Mouse (Mus musculus) hindbrain, embryonic 15.5 days (tissue): ENCODE measurements around the gene Gm9817. TPM values are rescaled to one million over a fixed set of nuclear protein-coding genes. Genes with fewer than 3 reads are reported as not detected.
A peak's percentile ranks its signal among the peaks of the same experiment; 100 is the strongest.
"Not testable (repeated sequence)": the region's sequence is repeated elsewhere in the genome, so short reads cannot be mapped to it uniquely, and the experiment has no call there.

Source experiments
- ATAC-seq: fragments of 200-750 bp; cut with Nextera tagmentation; 2 replicates; pipeline ENCODE4 v1.8.0; 2017; ENCODE audit warnings: low read depth, moderate number of reproducible peaks, moderate TSS enrichment; ENCODE audit not compliant: low FRiP score
- H3K27ac ChIP-seq: fragments of 300-500 bp; sonication (generic); replicated peaks from 2 replicates; pipeline ENCODE4 v1.5.1; 2015; ENCODE audit warnings: mild to moderate bottlenecking, inconsistent platforms
- H3K27me3 ChIP-seq: fragments of 300-500 bp; sonication (generic); 2 replicates; pipeline ENCODE4 v1.6.1; 2015; ENCODE audit warnings: control low read depth, inconsistent platforms
- H3K36me3 ChIP-seq: fragments of 300-500 bp; sonication (generic); 2 replicates; pipeline ENCODE4 v1.6.1; 2015; ENCODE audit warnings: control low read depth, inconsistent platforms
- H3K4me1 ChIP-seq: fragments of 300-500 bp; sonication (generic); replicated peaks from 2 replicates; pipeline ENCODE4 v1.6.1; 2015; ENCODE audit warnings: control low read depth, inconsistent platforms
- H3K4me2 ChIP-seq: fragments of 300-500 bp; sonication (generic); 2 replicates; pipeline ENCODE4 v1.6.1; 2015; ENCODE audit warnings: moderate library complexity, mild to moderate bottlenecking, inconsistent platforms
- H3K4me3 ChIP-seq: fragments of 300-500 bp; sonication (generic); 2 replicates; pipeline ENCODE4 v1.5.1; 2015; ENCODE audit warnings: mild to moderate bottlenecking, inconsistent platforms
- H3K9ac ChIP-seq: fragments of 300-500 bp; sonication (generic); 2 replicates; pipeline ENCODE4 v1.6.1; 2015; ENCODE audit warnings: inconsistent platforms
- H3K9me3 ChIP-seq: fragments of 300-500 bp; sonication (generic); 2 replicates; pipeline ENCODE4 v1.6.1; 2016; ENCODE audit warnings: control low read depth, inconsistent platforms
- WGBS: fragments of 180-500 bp; shearing (Covaris S2); methylation state at CpG from one replicate; pipeline ENCODE4 v1.1.7; 2015; 5-methylcytosine and 5-hydroxymethylcytosine counted together
- polyA plus RNA-seq: library from polyadenylated mRNA; unstranded; fragments of >200 nt; fragmentation: Nextera tagmentation; extraction: Ambion mirVana; gene quantifications from 2 replicates; pipeline ENCODE4 v1.2.1, GENCODE M21; 2015

Gene Gm9817
- polyA plus RNA-seq = 0.09 TPM in 1 of 2 replicates, not detected in the other

DNA sequence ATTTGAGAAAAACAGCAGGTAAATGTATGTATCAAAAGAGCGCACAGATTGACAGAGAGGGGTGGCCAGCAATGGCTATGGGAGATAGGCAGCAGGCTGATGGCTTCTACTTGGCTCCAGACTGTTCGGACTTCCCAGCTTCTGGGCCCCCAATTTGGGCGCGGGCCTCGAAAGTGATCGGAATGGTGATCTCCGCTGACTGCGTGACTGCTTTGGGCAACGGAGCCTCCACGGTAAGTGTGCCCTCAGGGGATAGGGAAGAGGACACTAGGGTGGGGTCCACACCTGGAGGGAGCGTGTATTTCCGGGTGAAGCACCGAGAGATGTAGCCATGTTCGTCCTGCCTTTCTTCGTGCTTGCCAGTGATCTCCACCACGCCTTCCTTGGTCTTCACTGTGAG lies at the start of gene Gm9817:
TSS of gene Gm9817 (plus strand) at position 301 of the 400 bp plus-strand sequence.
- H3K9me3 ChIP-seq, H3K27ac ChIP-seq, H3K4me3 ChIP-seq, H3K36me3 ChIP-seq, H3K9ac ChIP-seq, H3K27me3 ChIP-seq, H3K4me1 ChIP-seq, ATAC-seq: not testable (repeated sequence)
- H3K4me2 ChIP-seq = 0 out of 2 replicates have a peak within 1 kb of the TSS, but pooled peaks have one; percentile 26
- WGBS = 56% methylated on average over 16 of the region's 16 CpGs

DNA sequence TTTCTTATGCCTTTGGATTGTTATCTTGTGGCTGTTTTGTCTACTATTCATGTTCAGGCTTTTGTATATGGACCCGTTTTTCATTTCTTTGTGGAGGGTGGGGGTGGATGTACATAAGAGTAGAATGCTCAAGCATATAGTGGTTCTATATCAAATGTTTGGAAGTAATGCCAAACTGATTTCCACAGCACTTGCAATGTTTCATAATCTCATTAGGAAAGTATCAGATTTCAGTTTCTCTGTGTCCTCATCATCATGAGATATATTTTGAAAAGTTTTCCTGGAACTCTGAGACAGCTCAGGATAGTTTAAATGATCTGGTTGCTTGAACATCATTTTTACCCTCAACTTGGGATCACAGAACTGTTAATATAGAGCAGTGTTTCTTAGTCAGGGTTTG lies 48.7 kb upstream of the Gm9817 start:
- 78% methylated on average over 1 of the region's 1 CpGs for WGBS
- Histone ChIP-seq H3K4me2 (no peak overlapping the region), H3K36me3 (no peaks in the 10 kb centered on the region), H3K9me3 (no peaks in the 10 kb centered on the region), H3K4me3 (no peak overlapping the region), H3K9ac (no peak overlapping the region), H3K4me1 (no peaks in the 10 kb centered on the region), H3K27ac (no peak overlapping the region), H3K27me3 (no peaks in the 10 kb centered on the region)
- ATAC-seq = no peak

DNA sequence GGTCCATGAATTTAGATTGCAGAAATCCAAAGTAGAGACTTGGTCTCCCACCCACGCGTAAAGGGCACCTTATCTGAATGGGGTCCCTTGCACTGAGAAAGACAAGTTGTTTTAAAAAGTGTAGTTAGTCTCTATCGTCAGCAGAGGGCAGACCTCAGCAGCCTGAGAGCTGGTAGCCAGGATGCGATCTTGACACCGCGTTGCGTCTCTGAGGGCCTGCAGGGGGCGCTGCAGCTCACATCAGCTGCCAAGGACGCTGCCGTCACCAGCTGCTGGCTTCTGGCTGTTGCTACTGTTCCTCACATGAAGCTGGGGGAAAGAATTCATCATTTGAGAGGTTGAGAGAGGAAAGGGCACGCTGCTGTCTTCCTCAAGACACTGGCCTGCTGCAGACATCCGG lies 47.7 kb upstream of the Gm9817 start:
- ATAC-seq = peak; percentile 51; the same call in 1 of the 2 replicates
- Histone ChIP-seq H3K4me2 (no peak overlapping the region), H3K9ac (no peak overlapping the region), H3K4me3 (no peak overlapping the region), H3K9me3 (no peaks in the 10 kb centered on the region), H3K36me3 (no peaks in the 10 kb centered on the region), H3K27me3 (no peaks in the 10 kb centered on the region), H3K27ac (no peak overlapping the region), H3K4me1 (no peaks in the 10 kb centered on the region)
- 14% methylated on average over 12 of the region's 12 CpGs for WGBS

DNA sequence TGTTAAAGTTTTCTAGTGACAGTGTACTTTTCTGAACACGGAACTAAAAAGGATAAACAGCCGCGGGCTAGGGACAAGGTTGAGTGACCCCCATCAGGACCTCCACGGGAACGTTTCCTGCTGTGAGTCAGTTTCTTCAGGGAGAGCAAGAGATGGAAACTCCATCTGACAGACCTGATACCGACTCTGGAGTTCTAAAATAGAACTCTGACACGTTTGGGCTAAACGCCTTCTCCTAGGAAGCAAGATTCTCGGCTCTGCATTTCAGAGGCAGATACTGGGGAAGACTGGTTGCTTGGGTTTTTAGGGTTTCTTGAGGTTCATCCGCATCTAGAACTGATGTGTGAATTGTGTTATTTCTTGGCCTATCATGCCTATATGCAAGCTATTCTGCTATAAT lies 47.2 kb upstream of the Gm9817 start:
- Histone ChIP-seq H3K9ac (no peak overlapping the region), H3K27ac (no peak overlapping the region)
- 80% methylated on average over 10 of the region's 10 CpGs for WGBS

DNA sequence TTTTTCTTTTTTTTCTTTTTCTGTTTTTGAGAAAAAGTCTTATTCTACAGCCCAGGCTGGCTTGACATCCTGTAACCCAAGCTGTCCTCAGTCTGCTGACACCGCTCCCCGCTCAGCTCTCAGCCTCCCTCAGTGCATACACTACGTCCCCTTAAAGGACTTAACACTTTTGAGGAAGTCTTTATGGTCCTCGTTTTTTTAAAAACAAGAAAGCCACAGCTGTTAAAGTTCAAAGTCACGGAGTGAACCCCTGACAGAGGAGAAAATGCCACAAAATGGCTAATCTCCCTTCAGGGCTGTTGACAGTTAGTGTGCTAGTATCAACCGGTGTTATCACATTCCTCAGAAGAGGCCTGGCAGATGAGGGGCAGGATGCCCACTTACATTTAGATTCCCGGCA lies 46.7 kb upstream of the Gm9817 start:
- H3K9ac ChIP-seq = no peak overlapping the region
- no peaks in the 10 kb centered on the region for H3K4me1 ChIP-seq
- H3K9me3 ChIP-seq = no peaks in the 10 kb centered on the region
- H3K4me2 ChIP-seq = no peak overlapping the region
- WGBS = 76% methylated on average over 7 of the region's 7 CpGs
- no peak overlapping the region for H3K4me3 ChIP-seq
- no peaks in the 10 kb centered on the region for H3K27me3 ChIP-seq
- no peak overlapping the region for H3K27ac ChIP-seq
- H3K36me3 ChIP-seq = no peaks in the 10 kb centered on the region
- ATAC-seq = no peak

More for the DNA sequence above, 47.2 kb upstream of the Gm9817 start:
- no peaks in the 10 kb centered on the region for H3K9me3 ChIP-seq
- no peak for ATAC-seq
- H3K4me2 ChIP-seq = no peak overlapping the region
- no peaks in the 10 kb centered on the region for H3K4me1 ChIP-seq
- no peaks in the 10 kb centered on the region for H3K27me3 ChIP-seq
- H3K4me3 ChIP-seq = no peak overlapping the region
- no peaks in the 10 kb centered on the region for H3K36me3 ChIP-seq

DNA sequence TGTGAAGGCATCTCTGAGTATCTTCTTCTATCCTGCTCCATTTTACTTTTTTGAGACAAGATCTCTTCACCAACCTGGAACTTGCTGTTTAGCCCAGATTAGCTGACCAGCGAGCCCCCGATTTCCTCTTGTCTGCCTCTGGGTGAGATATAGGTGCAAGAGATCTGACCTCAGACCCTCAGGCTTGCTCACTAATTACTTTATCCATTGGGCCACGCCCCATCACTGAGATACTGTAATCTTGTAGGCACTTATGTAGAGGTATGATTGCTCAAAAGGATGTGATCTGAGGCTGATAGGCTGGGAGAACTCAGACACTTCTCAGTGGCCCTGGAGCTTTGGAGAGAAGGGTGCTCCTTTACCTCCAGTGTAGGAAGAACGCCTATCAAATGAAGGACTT lies 46.0 kb upstream of the Gm9817 start:
- Histone ChIP-seq H3K4me1 (no peaks in the 10 kb centered on the region), H3K4me2 (no peak overlapping the region), H3K9ac (no peak overlapping the region), H3K36me3 (no peaks in the 10 kb centered on the region), H3K4me3 (no peak overlapping the region), H3K27ac (no peak overlapping the region), H3K27me3 (no peaks in the 10 kb centered on the region), H3K9me3 (no peaks in the 10 kb centered on the region)
- 96% methylated on average over 4 of the region's 4 CpGs for WGBS
- no peak for ATAC-seq

DNA sequence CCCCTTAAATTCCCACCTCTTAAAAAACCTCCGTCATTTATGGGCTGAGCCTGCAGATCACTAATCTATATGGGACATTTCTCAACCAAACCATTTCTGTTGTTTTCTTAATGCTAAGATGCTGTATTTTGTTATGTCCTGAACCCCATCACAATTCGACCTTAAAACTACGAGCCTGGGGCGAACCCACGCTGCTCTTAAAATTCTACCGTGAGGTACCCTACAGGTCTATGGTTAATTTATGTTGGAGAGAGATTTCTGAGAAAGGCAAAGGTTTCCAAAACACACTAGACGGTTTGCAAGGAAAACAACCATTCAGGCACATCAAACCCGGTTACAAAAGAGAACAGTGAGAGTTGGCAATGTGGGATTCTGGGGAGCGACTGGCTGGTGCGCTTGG lies 45.1 kb upstream of the Gm9817 start:
- no peaks in the 10 kb centered on the region for H3K4me1 ChIP-seq
- H3K4me3 ChIP-seq = no peak overlapping the region
- H3K36me3 ChIP-seq = no peaks in the 10 kb centered on the region
- 88% methylated on average over 10 of the region's 10 CpGs for WGBS
- no peak overlapping the region for H3K9ac ChIP-seq
- no peak overlapping the region for H3K27ac ChIP-seq
- no peaks in the 10 kb centered on the region for H3K9me3 ChIP-seq
- ATAC-seq = no peak
- no peaks in the 10 kb centered on the region for H3K27me3 ChIP-seq
- no peak overlapping the region for H3K4me2 ChIP-seq

DNA sequence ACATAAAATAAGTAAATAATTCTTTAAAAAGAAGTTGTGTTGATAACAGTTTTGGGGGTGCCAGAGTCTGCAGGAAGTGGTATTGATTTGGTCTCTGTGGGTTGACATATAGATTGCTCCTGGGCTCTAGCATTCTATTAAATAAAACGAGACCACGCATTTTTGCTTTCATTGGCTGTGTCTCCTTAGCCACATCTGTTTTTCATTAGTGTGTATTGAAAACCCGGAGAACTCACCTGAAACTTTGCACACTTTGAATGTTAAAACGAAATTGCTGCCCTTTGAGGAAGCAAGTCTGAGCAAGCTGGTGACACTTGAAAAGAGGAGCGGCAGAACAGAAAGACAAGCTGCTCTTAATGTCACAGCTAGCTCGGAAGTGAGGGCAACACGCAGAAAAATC lies 43.7 kb upstream of the Gm9817 start:
- H3K9me3 ChIP-seq = no peaks in the 10 kb centered on the region
- H3K27me3 ChIP-seq = no peaks in the 10 kb centered on the region
- WGBS = 80% methylated on average over 7 of the region's 7 CpGs
- H3K4me2 ChIP-seq = no peak overlapping the region
- no peak for ATAC-seq
- no peak overlapping the region for H3K9ac ChIP-seq
- H3K4me1 ChIP-seq = no peaks in the 10 kb centered on the region
- H3K27ac ChIP-seq = no peak overlapping the region
- no peaks in the 10 kb centered on the region for H3K36me3 ChIP-seq
- H3K4me3 ChIP-seq = no peak overlapping the region

DNA sequence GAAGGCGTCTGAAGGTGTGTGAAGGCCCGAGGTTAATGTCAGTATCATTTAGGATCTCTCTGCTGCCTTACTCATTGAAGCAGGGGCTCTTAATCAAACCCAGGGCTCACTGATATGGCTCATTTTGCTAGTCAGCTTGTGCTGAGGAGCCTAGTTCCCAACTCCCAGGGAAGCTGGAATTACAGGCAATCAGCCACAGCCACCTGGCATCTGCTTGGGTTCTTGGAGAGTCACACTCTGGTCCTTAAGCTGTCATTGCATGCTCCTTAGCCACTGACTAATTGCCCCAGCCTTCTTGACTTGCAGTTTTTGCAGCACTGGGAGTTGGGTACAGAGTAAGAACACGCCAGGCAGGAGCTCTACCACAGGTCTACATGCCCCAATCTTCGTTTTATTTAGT lies 42.1 kb upstream of the Gm9817 start:
- no peak overlapping the region for H3K4me3 ChIP-seq
- H3K36me3 ChIP-seq = no peaks in the 10 kb centered on the region
- no peak overlapping the region for H3K9ac ChIP-seq
- H3K27ac ChIP-seq = no peak overlapping the region
- no peak overlapping the region for H3K4me2 ChIP-seq
- no peaks in the 10 kb centered on the region for H3K9me3 ChIP-seq
- H3K4me1 ChIP-seq = no peaks in the 10 kb centered on the region
- ATAC-seq = no peak
- WGBS = 82% methylated on average over 4 of the region's 4 CpGs
- H3K27me3 ChIP-seq = no peaks in the 10 kb centered on the region

DNA sequence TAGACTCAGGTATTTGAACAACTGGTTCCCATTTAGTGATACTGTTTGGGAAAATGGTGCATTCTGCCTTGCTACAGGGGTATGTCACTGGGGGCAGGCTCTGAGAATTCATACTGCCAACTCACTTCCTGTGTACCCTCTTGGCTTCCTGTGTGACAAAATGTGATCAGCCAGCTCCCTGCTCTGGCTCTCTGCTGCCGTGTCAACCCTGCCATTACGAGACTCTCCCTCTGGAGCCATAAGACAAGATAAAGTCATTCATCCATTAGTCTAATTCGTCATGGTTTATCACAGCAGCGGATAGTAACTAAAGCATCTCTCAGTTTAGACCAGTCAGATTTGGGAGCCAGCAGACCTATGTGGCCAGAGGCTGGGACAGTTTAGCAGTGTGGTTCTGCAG lies 38.3 kb upstream of the Gm9817 start:
- WGBS = 35% methylated on average over 4 of the region's 4 CpGs
- H3K9ac ChIP-seq = no peak overlapping the region
- no peak overlapping the region for H3K27ac ChIP-seq
- no peaks in the 10 kb centered on the region for H3K4me1 ChIP-seq
- H3K27me3 ChIP-seq = no peaks in the 10 kb centered on the region
- no peaks in the 10 kb centered on the region for H3K36me3 ChIP-seq
- H3K4me2 ChIP-seq = no peak overlapping the region
- H3K9me3 ChIP-seq = no peaks in the 10 kb centered on the region
- no peak overlapping the region for H3K4me3 ChIP-seq
- no peak for ATAC-seq

DNA sequence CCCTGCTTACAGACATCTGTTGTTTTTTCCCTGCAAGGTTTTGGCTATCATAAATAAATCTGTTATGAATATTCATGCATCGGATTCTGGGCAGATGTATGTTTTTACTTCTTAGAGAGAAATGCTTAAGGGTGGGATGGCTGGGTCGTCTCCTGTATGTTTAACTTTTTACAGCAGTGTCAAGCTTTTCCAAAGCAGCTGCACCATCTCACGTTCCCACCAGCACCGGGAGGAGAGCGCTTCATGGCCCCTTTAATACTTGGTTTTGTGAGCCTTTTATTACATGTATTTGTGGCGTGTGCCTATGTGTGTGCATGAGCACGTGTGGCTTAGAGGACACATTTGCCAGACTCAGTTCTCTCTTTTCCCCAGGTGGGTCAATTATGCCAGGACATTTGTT lies 37.8 kb upstream of the Gm9817 start:
- WGBS = 86% methylated on average over 7 of the region's 7 CpGs
- ATAC-seq = no peak
- no peak overlapping the region for H3K4me2 ChIP-seq
- H3K4me3 ChIP-seq = no peak overlapping the region
- no peak overlapping the region for H3K9ac ChIP-seq
- H3K36me3 ChIP-seq = no peaks in the 10 kb centered on the region
- H3K27me3 ChIP-seq = no peaks in the 10 kb centered on the region
- H3K4me1 ChIP-seq = no peaks in the 10 kb centered on the region
- no peak overlapping the region for H3K27ac ChIP-seq
- no peaks in the 10 kb centered on the region for H3K9me3 ChIP-seq

DNA sequence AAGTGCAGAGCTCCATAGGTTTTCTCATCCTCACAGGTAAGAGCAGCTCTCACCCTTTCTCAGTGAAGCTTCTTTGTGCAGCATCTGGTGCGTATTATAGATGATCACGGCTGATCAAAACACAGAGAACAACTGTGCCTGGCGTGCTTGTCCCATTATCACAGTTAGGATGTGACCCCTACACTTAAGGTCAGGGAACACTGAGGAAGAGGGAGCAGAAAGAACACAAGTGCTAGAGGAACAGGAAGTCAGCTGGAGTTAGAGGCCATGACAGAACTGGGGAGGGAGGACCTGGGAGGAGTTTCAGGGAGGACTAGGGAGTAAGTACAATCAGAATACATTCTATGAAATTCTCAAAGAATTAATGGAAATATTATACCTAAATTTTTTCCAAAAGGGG lies 35.0 kb upstream of the Gm9817 start:
- ATAC-seq = no peak
- H3K36me3 ChIP-seq = no peaks in the 10 kb centered on the region
- no peak overlapping the region for H3K27ac ChIP-seq
- WGBS = 75% methylated on average over 3 of the region's 3 CpGs
- no peak overlapping the region for H3K4me2 ChIP-seq
- H3K27me3 ChIP-seq = no peaks in the 10 kb centered on the region
- no peak overlapping the region for H3K9ac ChIP-seq
- no peaks in the 10 kb centered on the region for H3K4me1 ChIP-seq
- no peak overlapping the region for H3K4me3 ChIP-seq
- H3K9me3 ChIP-seq = no peaks in the 10 kb centered on the region

DNA sequence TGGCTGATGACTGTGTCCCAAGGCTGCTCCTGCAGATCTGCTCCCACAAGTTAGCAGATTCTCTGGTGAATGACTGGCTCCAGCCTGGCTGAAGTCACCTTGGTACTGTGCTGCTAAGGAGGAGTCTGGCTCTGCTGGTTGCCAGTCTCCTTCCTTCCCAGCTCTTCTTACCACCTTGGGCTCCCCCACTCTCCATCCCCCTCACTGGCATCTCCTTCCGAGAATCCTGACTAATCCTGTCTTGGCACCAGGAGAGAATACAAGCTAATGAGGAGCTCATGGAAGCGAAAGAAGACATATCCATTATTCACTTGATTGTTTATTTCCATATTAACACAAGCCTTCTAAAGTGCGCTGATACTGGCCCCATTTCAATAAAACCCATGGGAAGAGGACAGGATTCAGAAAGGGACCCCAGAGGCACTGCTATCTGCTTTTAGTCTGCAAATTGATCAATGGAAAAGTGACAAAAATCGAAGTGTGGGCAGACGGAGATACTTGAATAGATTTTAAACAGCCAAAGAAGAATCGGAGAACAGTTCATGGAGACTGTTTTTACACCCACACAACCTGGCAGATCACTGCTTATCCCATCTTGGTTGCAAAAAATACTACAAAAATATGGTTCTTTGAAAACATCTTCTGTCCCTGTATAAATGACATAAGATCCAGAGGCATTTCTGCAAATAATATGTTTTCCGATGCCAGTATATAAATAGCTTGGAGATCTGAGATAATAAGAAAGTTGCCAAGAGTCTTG lies 29.1 kb upstream of the Gm9817 start:
- ATAC-seq = no peak
- Histone ChIP-seq H3K36me3 (no peaks in the 10 kb centered on the region), H3K9me3 (no peaks in the 10 kb centered on the region), H3K4me1 (no peaks in the 10 kb centered on the region), H3K27ac (no peak overlapping the region), H3K4me3 (no peak overlapping the region), H3K27me3 (no peaks in the 10 kb centered on the region), H3K4me2 (no peak overlapping the region), H3K9ac (no peak overlapping the region)
- WGBS = 76% methylated on average over 7 of the region's 7 CpGs
